Mouse (Mus musculus) neural tube, embryonic 14.5 days (tissue): ENCODE results near the gene Dnajb1. TPM values are rescaled to one million over a fixed set of nuclear protein-coding genes. Genes with fewer than 3 reads are reported as not detected.
"Not testable (repeated sequence)": the region's sequence is repeated elsewhere in the genome, so short reads cannot be mapped to it uniquely, and the experiment has no call there.

Experiments used
- ATAC-seq: fragments of 200-750 bp; cut with Nextera tagmentation; 2 replicates; pipeline ENCODE4 v1.8.0; 2017; ENCODE audit warnings: low read depth, mild to moderate bottlenecking, moderate TSS enrichment, moderate library complexity
- H3K27ac ChIP-seq: fragments of 300-500 bp; sonication (generic); 2 replicates; pipeline ENCODE4 v1.5.1; 2014; ENCODE audit warnings: low read depth, mild to moderate bottlenecking, control low read depth, low read length, moderate library complexity, mixed read lengths
- H3K27me3 ChIP-seq: fragments of 300-500 bp; sonication (generic); 2 replicates; pipeline ENCODE4 v1.6.1; 2014; ENCODE audit warnings: low read length; ENCODE audit not compliant: control insufficient read depth, insufficient read depth
- H3K36me3 ChIP-seq: fragments of 300-500 bp; sonication (generic); 2 replicates; pipeline ENCODE4 v1.6.1; 2014; ENCODE audit warnings: low read length, mixed read lengths; ENCODE audit not compliant: control insufficient read depth, insufficient read depth
- H3K4me1 ChIP-seq: fragments of 300-500 bp; sonication (generic); 2 replicates; pipeline ENCODE4 v1.6.1; 2014; ENCODE audit warnings: low read length; ENCODE audit not compliant: control insufficient read depth, insufficient read depth
- H3K4me2 ChIP-seq: fragments of 300-500 bp; sonication (generic); 2 replicates; pipeline ENCODE4 v1.6.1; 2014; ENCODE audit warnings: mild to moderate bottlenecking, low read depth, low read length, control low read depth
- H3K4me3 ChIP-seq: fragments of 300-500 bp; sonication (generic); 2 replicates; pipeline ENCODE4 v1.5.1; 2014; ENCODE audit warnings: low read depth, low read length, control low read depth, mixed read lengths
- H3K9ac ChIP-seq: fragments of 300-500 bp; sonication (generic); replicated peaks from 2 replicates; pipeline ENCODE4 v1.6.1; 2014; ENCODE audit warnings: low read depth, mild to moderate bottlenecking, control low read depth, low read length, mixed read lengths
- H3K9me3 ChIP-seq: fragments of 300-500 bp; sonication (generic); 2 replicates; pipeline ENCODE4 v1.6.1; 2016; ENCODE audit warnings: low read length; ENCODE audit not compliant: control insufficient read depth
- WGBS: fragments of 180-500 bp; shearing (Covaris S2); extraction: QIAGEN DNeasy Blood & Tissue Kit; methylation state at CpG from one replicate; pipeline ENCODE4 v1.1.7; 2014; 5-methylcytosine and 5-hydroxymethylcytosine counted together
- polyA plus RNA-seq: library from polyadenylated mRNA; unstranded; fragments of >200 nt; fragmentation: Nextera tagmentation; extraction: Ambion mirVana; gene quantifications from 2 replicates; pipeline ENCODE4 v1.2.1, GENCODE M21; 2014

Dnajb1 gene
- polyA plus RNA-seq, 1 experiment from 2014 or later = 55.2 TPM

DNA sequence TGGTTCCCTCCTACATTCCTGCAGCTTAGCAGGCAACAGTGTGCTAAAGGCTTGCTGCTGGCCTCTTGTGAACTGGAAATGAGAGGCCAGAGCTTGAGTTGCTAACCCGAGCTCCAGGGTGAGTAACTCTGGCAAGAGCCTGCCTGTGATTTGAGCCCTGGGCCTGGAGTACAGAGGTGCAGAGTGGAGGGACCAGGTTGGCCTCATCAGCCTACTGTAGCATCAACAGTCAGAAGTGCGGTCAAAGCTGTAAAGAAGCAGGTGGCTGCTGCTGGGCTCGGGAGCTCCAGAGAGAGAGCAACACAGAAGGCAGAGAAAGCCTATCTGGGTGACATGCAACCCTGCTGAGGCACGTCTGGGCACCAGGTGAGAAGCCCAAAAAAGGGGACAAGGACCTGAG is 38.8 kb upstream of the Dnajb1 start:
- H3K36me3 ChIP-seq = peaks cover 23% of the 10 kb centered on the region
- H3K9ac ChIP-seq = no peak overlapping the region
- peaks cover 13% of the 10 kb centered on the region; the same call in 1 of the 2 replicates for H3K4me1 ChIP-seq
- ATAC-seq = no peak
- no peaks in the 10 kb centered on the region for H3K27me3 ChIP-seq
- no peak overlapping the region for H3K4me2 ChIP-seq
- 80% methylated on average over 4 of the region's 4 CpGs for WGBS
- H3K9me3 ChIP-seq = no peaks in the 10 kb centered on the region
- no peak overlapping the region for H3K4me3 ChIP-seq
- H3K27ac ChIP-seq = no peak overlapping the region

DNA sequence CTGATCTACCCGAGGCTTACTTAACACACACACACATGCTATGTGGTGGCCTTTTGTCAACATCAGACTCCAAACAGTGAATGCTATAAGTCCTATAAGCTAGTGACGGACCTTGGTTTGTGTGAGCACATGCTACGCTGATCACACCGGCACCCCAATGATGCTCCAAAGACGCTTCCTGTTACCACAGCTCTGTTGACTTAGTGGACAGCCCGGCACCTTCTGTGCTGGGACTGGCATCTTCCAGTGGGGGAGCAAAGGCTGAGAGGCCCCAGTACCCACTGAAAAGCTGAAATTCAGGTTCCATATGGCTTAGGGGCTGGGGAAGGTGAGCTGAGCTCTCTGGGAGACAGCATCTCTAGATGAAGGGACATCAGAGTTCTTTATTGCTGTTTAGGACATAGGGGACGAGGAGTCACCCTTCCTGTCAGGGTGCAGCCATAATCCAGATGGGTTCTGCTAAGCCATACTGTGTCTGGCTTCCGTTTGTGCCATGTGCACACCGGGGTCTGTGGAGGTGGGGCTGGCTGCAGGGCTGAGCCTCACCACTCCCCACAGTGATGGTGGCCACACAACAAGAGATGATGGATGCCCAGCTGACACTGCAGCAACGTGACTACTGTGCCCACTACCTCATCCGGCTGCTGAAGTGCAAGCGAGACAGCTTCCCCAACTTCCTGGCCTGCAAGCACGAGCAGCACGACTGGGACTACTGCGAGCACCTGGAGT is 37.6 kb upstream of the Dnajb1 start:
- Histone ChIP-seq H3K9me3 (no peaks in the 10 kb centered on the region), H3K4me2 (no peak overlapping the region), H3K36me3 (peaks cover 23% of the 10 kb centered on the region), H3K4me3 (no peak overlapping the region), H3K4me1 (peaks cover 13% of the 10 kb centered on the region; the same call in 1 of the 2 replicates), H3K27ac (no peak overlapping the region), H3K9ac (no peak overlapping the region), H3K27me3 (no peaks in the 10 kb centered on the region)
- no peak for ATAC-seq
- 87% methylated on average over 15 of the region's 15 CpGs for WGBS

DNA sequence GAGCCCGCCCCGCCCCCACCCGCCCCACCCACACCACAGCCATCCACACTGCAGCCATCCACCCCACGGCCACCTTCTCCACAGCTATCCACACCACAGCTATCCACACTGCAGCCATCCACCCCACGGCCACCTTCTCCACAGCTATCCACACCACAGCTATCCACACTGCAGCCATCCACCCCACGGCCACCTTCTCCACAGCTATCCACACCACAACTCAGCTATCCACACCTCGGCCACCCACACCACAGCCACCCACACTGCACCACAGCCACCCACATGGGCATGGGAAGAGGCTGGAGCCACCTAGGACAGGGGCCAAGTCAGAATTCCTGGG is 37.0 kb upstream of the Dnajb1 start:
- ATAC-seq, H3K27ac ChIP-seq, H3K27me3 ChIP-seq, H3K9ac ChIP-seq, H3K4me3 ChIP-seq, H3K4me2 ChIP-seq, H3K9me3 ChIP-seq: not testable (repeated sequence)
- Histone ChIP-seq H3K4me1 (peaks cover 13% of the 10 kb centered on the region; the same call in 1 of the 2 replicates), H3K36me3 (peaks cover 23% of the 10 kb centered on the region)
- 95% methylated on average over 6 of the region's 7 CpGs for WGBS

DNA sequence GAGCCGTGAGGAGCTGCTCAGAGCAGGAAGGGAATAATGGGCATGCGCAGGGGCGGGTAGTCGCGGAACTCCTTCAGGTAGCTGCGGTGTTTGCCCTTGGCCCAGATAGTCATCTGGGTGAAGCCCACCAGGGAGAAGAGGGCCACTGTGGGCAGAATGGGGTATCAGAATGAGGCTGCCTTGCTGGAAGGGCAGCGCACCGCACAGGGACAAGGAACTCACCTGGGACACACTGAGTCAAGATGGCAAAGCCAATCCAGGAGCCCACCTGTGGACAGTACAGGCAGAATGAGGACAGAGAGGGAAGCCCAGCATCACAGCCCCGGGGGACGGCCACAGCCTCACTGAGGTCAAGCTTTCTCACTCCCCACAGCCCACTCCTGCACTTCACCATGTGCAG is 36.2 kb upstream of the Dnajb1 start:
- WGBS = 95% methylated on average over 10 of the region's 10 CpGs
- Histone ChIP-seq H3K4me1 (peaks cover 17% of the 10 kb centered on the region; the same call in 1 of the 2 replicates), H3K36me3 (peaks cover 23% of the 10 kb centered on the region)

DNA sequence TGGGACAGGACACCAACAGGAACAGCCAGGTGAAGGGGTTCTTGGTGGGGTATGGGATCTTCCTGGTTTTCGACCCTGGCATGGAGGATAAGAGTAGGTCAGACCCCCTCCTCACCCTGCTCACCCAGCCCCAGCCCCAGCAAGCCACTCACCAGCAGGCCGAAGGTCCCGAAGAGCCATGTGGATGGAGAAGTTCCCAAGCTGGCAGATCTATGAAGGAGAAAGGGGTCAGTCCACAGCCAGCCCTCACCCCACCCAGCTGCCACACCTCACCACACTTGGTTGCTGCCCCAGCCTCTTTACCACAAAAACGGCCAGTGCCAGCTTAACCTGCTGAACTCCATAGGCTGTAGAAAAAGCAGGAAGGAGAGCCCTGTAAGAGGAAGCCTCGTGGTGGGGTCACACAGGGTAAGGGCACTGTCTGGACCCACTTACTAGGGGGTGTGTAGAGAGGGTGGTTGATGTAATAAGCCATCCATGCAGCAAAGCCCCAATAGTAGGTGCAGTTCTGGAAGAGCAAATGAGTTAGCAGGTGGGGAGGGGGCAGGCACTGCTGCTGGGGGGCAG is 35.7 kb upstream of the Dnajb1 start:
- no peak overlapping the region for H3K4me2 ChIP-seq
- H3K36me3 ChIP-seq = peaks cover 23% of the 10 kb centered on the region
- no peak overlapping the region for H3K27ac ChIP-seq
- no peak overlapping the region for H3K9ac ChIP-seq
- peaks cover 19% of the 10 kb centered on the region; the same call in 1 of the 2 replicates for H3K4me1 ChIP-seq
- H3K9me3 ChIP-seq = no peaks in the 10 kb centered on the region
- WGBS = 92% methylated on average over 5 of the region's 5 CpGs
- H3K27me3 ChIP-seq = no peaks in the 10 kb centered on the region
- no peak for ATAC-seq
- no peak overlapping the region for H3K4me3 ChIP-seq

More for the DNA sequence above, 36.2 kb upstream of the Dnajb1 start:
- Histone ChIP-seq H3K27me3 (no peaks in the 10 kb centered on the region), H3K4me3 (no peak overlapping the region), H3K27ac (no peak overlapping the region), H3K9ac (no peak overlapping the region), H3K4me2 (no peak overlapping the region), H3K9me3 (no peaks in the 10 kb centered on the region)
- no peak for ATAC-seq

DNA sequence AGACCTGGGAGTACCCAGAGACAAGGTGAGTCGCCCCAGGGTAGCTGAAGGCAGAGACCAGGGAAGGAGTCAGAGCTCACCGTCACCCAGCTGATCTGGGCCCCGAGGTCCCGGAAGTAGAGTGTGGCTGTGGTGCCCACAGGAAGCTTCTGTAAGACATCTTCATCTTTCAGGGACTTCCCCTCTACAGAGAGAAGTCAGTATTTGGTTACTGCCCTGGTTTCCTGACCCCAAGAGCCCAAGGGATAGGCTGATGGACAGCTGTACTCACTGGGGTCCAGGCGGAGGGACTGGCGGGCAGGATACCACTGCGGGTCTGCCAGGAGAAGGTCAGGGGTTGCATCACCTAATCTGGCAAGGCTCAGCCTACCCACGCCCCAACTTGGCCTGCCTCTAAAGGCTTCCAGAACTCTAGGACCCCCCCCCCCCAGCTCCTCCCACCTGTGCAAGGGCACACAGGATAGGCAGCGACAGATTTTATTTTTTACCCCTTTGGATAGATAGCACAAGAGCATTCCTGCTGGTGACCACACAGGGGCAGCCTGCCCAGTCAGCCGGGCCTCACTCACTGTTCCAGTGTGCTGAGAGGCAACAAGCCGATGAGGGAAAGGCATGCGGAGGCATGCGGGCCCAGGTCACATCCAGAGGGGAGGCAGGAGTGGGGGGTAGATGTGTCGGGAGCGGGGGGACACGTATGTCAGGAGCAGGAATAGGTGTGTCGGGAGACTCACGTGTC is 34.7 kb upstream of the Dnajb1 start:
- H3K9me3 ChIP-seq = no peaks in the 10 kb centered on the region
- whole genome bisulfite sequencing = 88% methylated on average over 18 of the region's 18 CpGs
- ATAC-seq = no peak
- H3K9ac ChIP-seq = no peak overlapping the region
- peaks cover 9% of the 10 kb centered on the region; the same call in 1 of the 2 replicates for H3K4me1 ChIP-seq
- H3K4me3 ChIP-seq = no peak overlapping the region
- H3K27me3 ChIP-seq = no peaks in the 10 kb centered on the region
- H3K36me3 ChIP-seq = peaks cover 23% of the 10 kb centered on the region
- no peak overlapping the region for H3K4me2 ChIP-seq
- H3K27ac ChIP-seq = no peak overlapping the region

DNA sequence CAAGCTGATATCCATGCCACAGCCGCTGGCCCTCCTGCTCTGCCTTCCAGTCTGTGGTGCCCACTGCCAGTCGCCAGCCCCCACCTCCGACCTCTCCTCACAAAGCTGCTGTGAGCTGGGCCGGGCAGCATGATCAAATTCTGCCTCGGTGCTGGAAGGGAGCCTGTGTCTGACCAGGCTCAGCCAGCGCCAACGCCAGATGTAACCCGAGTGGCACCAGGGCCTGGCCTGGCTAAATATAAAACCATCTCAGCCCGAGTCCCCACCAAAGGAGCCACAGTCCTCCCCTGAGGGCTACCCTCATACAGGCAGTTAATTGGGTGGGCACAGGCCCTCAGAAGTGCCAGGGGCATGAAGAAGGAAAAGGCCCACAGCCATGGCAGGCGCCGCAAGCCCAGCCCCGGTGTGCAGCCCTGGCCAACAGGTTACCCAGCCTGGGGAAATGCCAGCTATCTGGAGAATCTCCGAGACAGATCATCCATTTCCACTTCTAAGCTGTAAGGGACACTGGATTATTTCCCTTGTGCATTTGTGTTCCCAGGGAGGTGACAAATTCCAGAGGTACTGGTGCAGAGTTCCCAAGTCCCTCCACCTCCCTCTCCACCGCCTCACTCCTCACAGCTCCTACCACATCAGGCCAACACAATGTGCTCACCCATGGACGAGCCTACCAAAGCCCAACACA is 33.2 kb upstream of the Dnajb1 start:
- H3K4me1 ChIP-seq = peaks cover 9% of the 10 kb centered on the region; the same call in 1 of the 2 replicates
- H3K27me3 ChIP-seq = no peaks in the 10 kb centered on the region
- H3K9ac ChIP-seq = no peak overlapping the region
- ATAC-seq = no peak
- peaks cover 23% of the 10 kb centered on the region for H3K36me3 ChIP-seq
- H3K4me3 ChIP-seq = no peak overlapping the region
- H3K27ac ChIP-seq = no peak overlapping the region
- no peaks in the 10 kb centered on the region for H3K9me3 ChIP-seq
- WGBS = 89% methylated on average over 15 of the region's 15 CpGs
- H3K4me2 ChIP-seq = no peak overlapping the region

- Histone ChIP-seq H3K4me3 (no peak overlapping the region), H3K27ac (no peak overlapping the region), H3K9ac (no peak overlapping the region), H3K4me2 (no peak overlapping the region), H3K4me1 (peaks cover 9% of the 10 kb centered on the region; the same call in 1 of the 2 replicates), H3K36me3 (peaks cover 19% of the 10 kb centered on the region), H3K9me3 (no peaks in the 10 kb centered on the region), H3K27me3 (no peaks in the 10 kb centered on the region)
- WGBS = 80% methylated on average over 17 of the region's 17 CpGs
- ATAC-seq = no peak
These were observed 32.2 kb upstream of the Dnajb1 start for GRCm38 (mm10) chr8:83575561-83576515.
